Mouse (Mus musculus) forebrain, embryonic 11.5 days (tissue): ENCODE measurements around the gene Ppm1m. TPM values are rescaled to one million over a fixed set of nuclear protein-coding genes. Genes with fewer than 3 reads are reported as not detected.

Source experiments
- ATAC-seq: fragments of 200-750 bp; cut with Nextera tagmentation; replicated peaks from 2 replicates; pipeline ENCODE4 v1.8.0; 2017; ENCODE audit warnings: moderate TSS enrichment; ENCODE audit not compliant: low FRiP score
- DNase-seq: peaks from one replicate; pipeline ENCODE4 v3.0.0-alpha.2; 2017; ENCODE audit warnings: low spot score
- H3K27ac ChIP-seq: fragments of 300-500 bp; sonication (generic); 2 replicates; pipeline ENCODE4 v1.5.1; 2014; ENCODE audit warnings: low read depth, low read length
- H3K27me3 ChIP-seq: fragments of 300-500 bp; sonication (generic); 2 replicates; pipeline ENCODE4 v1.6.1; 2014; ENCODE audit warnings: mild to moderate bottlenecking, low read length, mixed read lengths; ENCODE audit not compliant: control insufficient read depth, insufficient read depth
- H3K36me3 ChIP-seq: fragments of 300-500 bp; sonication (generic); 2 replicates; pipeline ENCODE4 v1.6.1; 2014; ENCODE audit warnings: mild to moderate bottlenecking, low read length, moderate library complexity, mixed read lengths; ENCODE audit not compliant: control insufficient read depth, insufficient read depth
- H3K4me1 ChIP-seq: fragments of 300-500 bp; sonication (generic); replicated peaks from 2 replicates; pipeline ENCODE4 v1.6.1; 2014; ENCODE audit warnings: low read length, mixed read lengths; ENCODE audit not compliant: control insufficient read depth, insufficient read depth
- H3K4me2 ChIP-seq: fragments of 300-500 bp; sonication (generic); 2 replicates; pipeline ENCODE4 v1.6.1; 2014; ENCODE audit warnings: low read depth, mild to moderate bottlenecking, low read length, moderate library complexity, mixed read lengths; ENCODE audit not compliant: severe bottlenecking
- H3K4me3 ChIP-seq: fragments of 300-500 bp; sonication (generic); 2 replicates; pipeline ENCODE4 v1.5.1; 2014; ENCODE audit warnings: low read depth, low read length
- H3K9ac ChIP-seq: fragments of 300-500 bp; sonication (generic); 2 replicates; pipeline ENCODE4 v1.6.1; 2014; ENCODE audit warnings: low read length
- H3K9me3 ChIP-seq: fragments of 300-500 bp; sonication (generic); 2 replicates; pipeline ENCODE4 v1.6.1; 2016; ENCODE audit warnings: low read length, mixed read lengths; ENCODE audit not compliant: control insufficient read depth
- WGBS: fragments of 180-500 bp; shearing (Covaris S2); extraction: QIAGEN DNeasy Blood & Tissue Kit; methylation state at CpG from one replicate; pipeline ENCODE4 v1.1.7; 2014; 5-methylcytosine and 5-hydroxymethylcytosine counted together
- polyA plus RNA-seq: library from polyadenylated mRNA; unstranded; fragments of >200 nt; fragmentation: Nextera tagmentation; extraction: Ambion mirVana; gene quantifications from 2 replicates; pipeline ENCODE4 v1.2.1, GENCODE M21; 2014

Gene Ppm1m
- polyA plus RNA-seq, 1 experiment from 2014 or later, result 37.5 TPM

DNA sequence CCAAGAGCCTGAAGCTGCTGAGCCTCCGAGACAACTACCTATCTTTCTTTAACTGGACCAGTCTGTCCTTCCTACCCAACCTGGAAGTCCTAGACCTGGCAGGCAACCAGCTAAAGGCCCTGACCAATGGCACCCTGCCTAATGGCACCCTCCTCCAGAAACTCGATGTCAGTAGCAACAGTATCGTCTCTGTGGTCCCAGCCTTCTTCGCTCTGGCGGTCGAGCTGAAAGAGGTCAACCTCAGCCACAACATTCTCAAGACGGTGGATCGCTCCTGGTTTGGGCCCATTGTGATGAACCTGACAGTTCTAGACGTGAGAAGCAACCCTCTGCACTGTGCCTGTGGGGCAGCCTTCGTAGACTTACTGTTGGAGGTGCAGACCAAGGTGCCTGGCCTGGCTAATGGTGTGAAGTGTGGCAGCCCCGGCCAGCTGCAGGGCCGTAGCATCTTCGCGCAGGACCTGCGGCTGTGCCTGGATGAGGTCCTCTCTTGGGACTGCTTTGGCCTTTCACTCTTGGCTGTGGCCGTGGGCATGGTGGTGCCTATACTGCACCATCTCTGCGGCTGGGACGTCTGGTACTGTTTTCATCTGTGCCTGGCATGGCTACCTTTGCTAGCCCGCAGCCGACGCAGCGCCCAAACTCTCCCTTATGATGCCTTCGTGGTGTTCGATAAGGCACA, 26.1 kb upstream of the Ppm1m start:
- no peak for DNase-seq
- Histone ChIP-seq H3K9ac (peak overlapping the region; percentile 56), H3K4me1 (peaks cover 8% of the 10 kb centered on the region; the same call in 1 of the 2 replicates), H3K9me3 (no peaks in the 10 kb centered on the region), H3K36me3 (no peaks in the 10 kb centered on the region), H3K27ac (no peak overlapping the region), H3K4me3 (peak overlapping the region; percentile 32), H3K4me2 (peak overlapping the region; percentile 80), H3K27me3 (peaks cover 9% of the 10 kb centered on the region)
- ATAC-seq, result no peak
- WGBS, result 61% methylated on average over 24 of the region's 24 CpGs

DNA sequence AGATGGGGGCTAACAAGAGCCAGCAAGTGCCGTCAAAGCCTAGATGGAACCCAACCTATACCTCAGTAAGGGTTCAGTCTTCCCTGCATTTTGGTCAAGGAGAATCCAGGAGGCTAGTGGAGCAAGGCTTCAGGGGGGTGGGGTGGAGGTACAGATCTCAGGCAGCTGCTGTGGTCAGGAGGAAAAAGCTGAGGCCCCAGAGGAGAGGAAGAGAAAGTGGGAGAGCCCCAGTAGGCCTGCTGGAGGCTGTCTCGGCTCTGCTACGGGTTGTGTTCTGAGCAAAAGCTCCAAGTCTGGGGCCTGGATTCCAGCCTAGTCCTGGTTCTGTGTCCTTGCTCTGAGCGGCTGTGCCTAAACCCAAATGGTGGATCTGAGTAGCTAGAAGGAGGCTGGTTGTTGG, 23.4 kb upstream of the Ppm1m start:
- Histone ChIP-seq H3K4me3 (no peak overlapping the region), H3K36me3 (no peaks in the 10 kb centered on the region), H3K9me3 (no peaks in the 10 kb centered on the region), H3K4me2 (no peak overlapping the region), H3K9ac (no peak overlapping the region), H3K4me1 (peaks cover 8% of the 10 kb centered on the region; the same call in 1 of the 2 replicates), H3K27me3 (peaks cover 9% of the 10 kb centered on the region), H3K27ac (no peak overlapping the region)
- no peak for DNase-seq
- 95% methylated on average over 4 of the region's 4 CpGs for WGBS
- ATAC-seq, result no peak

DNA sequence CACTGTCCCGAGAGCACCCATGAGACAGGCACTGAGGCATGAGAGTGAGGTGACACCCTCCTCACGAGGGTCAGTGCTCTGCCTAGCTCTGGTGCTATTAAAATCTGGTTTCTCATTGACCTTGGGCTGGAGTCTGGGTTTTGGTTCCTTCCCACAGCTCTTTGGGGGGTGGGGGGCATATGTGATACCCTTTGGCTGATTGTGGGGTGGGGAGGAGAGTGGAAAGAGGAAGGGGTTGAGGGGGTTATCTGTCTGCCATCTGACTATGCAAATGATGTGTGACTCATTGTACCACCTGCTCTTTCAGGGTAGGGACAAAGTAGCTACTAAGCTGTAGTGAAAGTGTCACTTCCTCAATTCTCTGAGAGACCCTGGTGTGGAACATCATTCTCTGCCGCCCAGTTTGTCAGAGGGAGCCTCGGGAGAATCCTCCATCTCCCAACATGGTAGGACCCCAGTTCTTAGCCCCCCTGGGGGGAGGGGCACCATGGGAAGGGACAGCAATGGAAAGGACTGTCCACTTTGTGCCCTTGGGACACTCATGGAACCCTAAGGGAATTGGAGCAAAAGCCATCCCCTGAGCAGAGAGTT, 22.8 kb upstream of the Ppm1m start, which contains the start of gene Tlr9:
Tlr9 (plus strand) TSS at position 338 of the 591 bp plus-strand sequence.
- Histone ChIP-seq H3K9ac (no peak within 1 kb of the TSS), H3K27me3 (peaks cover 9% of the 10 kb centered on the region), H3K4me1 (peaks cover 8% of the 10 kb centered on the region; the same call in 1 of the 2 replicates), H3K4me3 (no peak within 1 kb of the TSS), H3K27ac (no peak within 1 kb of the TSS), H3K9me3 (no peaks in the 10 kb centered on the region), H3K36me3 (no peaks in the 10 kb centered on the region), H3K4me2 (no peak within 1 kb of the TSS)
- ATAC-seq (no peak), DNase-seq (no peak)
- WGBS, result 82% methylated on average over 4 of the region's 4 CpGs

DNA sequence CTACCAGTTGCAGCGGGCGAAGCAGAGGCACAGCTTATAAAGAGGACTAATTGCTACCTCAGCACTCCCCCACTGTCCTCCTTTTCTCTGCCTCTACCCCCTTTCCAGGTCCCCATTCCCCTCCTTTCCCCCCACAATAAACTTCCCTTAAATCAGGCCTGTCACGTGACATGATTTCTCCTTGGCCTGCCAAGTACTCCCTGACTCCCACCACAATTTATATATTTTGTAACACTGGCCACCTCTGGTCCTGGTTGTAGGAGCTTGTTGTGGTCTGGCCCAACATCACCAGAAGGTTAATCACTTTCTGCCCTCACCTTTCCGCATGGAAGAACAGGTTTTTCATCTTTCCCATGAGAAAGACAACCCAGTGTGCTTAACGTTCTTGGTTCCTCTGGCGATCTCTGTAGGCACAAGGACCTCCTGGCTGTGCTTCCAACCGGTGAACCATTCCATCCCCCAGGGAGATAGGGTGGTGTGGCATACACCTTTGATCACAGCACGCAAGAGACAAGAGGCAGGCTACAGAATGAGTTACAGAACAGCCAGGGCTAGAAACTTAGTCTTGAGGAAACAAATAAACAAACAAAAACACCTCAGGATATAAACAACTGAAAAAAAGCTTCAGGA, 21.5 kb upstream of the Ppm1m start:
- WGBS, result 76% methylated on average over 8 of the region's 8 CpGs
- Histone ChIP-seq H3K9me3 (no peaks in the 10 kb centered on the region), H3K4me2 (no peak overlapping the region), H3K9ac (no peak overlapping the region), H3K4me3 (no peak overlapping the region), H3K4me1 (peaks cover 4% of the 10 kb centered on the region; the same call in 1 of the 2 replicates), H3K36me3 (no peaks in the 10 kb centered on the region), H3K27ac (no peak overlapping the region), H3K27me3 (peaks cover 6% of the 10 kb centered on the region)
- no peak for DNase-seq
- no peak for ATAC-seq

DNA sequence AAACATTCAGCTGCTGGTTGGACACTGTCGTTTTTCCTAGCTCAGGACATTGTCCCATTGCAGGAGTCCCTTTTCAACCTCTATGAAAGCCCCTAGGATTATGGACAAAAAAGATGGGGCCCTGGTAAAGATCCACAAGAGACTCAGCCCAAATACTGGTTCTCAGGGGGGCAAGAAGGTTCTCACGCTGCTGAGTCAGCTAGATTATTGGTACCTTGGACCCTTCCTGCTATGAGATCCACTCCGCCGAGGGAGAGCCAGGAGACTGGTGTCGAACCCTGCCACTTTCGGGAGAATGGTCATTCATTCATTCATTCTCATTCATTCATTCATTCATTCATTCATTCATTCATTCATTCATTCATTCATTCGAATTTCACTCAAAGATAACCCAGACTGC, 17.4 kb upstream of the Ppm1m start:
- no peaks in the 10 kb centered on the region for H3K4me1 ChIP-seq
- no peak overlapping the region for H3K27ac ChIP-seq
- H3K4me2 ChIP-seq, result no peak overlapping the region
- no peak overlapping the region for H3K4me3 ChIP-seq
- no peak overlapping the region for H3K9ac ChIP-seq
- ATAC-seq, result no peak
- no peaks in the 10 kb centered on the region for H3K36me3 ChIP-seq
- H3K27me3 ChIP-seq, result no peaks in the 10 kb centered on the region
- H3K9me3 ChIP-seq, result no peaks in the 10 kb centered on the region
- no peak for DNase-seq
- WGBS, result 87% methylated on average over 7 of the region's 7 CpGs

DNA sequence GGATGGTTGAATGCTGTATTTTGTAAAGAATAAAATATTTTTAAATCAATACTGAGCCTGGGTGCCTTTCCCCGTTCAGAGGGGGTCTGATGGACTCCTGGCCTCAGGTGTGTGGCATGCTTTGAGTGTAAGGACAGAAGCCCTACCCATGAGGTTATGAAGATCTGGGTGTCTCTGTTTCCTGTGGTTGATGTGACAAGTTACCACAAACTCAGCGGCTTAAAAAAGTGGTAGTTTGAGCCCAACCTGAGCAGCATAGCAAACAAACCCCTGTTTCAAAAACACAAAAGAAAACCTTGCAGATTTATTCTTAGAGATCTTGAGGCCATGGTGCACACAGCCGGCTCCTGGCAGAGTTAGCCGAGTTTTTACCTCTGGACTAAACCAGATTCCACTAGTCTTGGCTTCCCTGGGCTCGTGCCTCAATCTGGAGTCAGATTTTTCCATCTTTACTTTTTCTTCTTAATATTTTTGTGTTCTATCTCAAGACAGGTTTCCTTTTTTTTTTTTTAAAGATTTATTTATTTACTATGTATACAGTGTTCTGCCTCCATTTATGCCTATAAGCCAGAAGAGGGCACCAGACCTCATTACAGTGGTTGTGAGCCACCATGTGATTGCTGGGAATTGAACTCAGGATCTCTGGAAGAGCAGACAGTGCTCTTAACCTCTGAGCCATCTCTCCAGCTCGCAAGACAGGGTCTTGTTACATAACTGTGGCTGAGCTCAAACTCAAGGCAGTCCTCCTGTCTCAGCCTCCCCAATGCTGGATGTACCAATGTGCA, 16.0 kb upstream of the Ppm1m start:
- Histone ChIP-seq H3K4me2 (no peak overlapping the region), H3K36me3 (no peaks in the 10 kb centered on the region), H3K27ac (no peak overlapping the region), H3K27me3 (no peaks in the 10 kb centered on the region), H3K9me3 (no peaks in the 10 kb centered on the region), H3K4me3 (no peak overlapping the region), H3K4me1 (peaks cover 7% of the 10 kb centered on the region), H3K9ac (no peak overlapping the region)
- no peak for ATAC-seq
- DNase-seq, result no peak
- 87% methylated on average over 6 of the region's 6 CpGs for WGBS

DNA sequence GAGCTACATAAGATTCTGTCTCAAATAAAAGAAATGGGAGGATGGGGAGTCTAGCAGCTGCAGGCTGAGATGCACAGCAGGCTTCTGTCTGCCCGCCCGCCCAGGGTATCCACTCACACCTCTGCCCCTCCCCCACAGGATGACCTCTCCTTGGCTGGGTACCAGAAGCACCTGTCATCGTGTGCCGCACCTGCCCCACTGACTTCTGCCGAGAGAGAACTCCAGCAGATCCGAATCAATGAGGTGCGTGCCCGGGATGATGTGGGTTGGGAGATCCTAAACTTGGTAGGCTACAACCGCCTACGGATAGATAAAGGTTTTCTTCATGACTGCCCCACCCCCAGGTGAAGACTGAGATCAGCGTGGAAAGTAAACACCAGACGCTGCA, 13.0 kb upstream of the Ppm1m start:
- Histone ChIP-seq H3K4me1 (peaks cover 7% of the 10 kb centered on the region), H3K4me2 (no peak overlapping the region), H3K27me3 (no peaks in the 10 kb centered on the region), H3K9ac (no peak overlapping the region), H3K36me3 (no peaks in the 10 kb centered on the region), H3K27ac (no peak overlapping the region), H3K9me3 (no peaks in the 10 kb centered on the region), H3K4me3 (no peak overlapping the region)
- DNase-seq (no peak), ATAC-seq (peak; percentile 17; the same call in 1 of the 2 replicates)
- 84% methylated on average over 12 of the region's 12 CpGs for WGBS
